Mouse (Mus musculus) forebrain, embryonic 11.5 days (tissue): ENCODE results near the gene Fabp2. TPM values are rescaled to one million over a fixed set of nuclear protein-coding genes. Genes with fewer than 3 reads are reported as not detected.

Source experiments
- ATAC-seq: fragments of 200-750 bp; cut with Nextera tagmentation; replicated peaks from 2 replicates; pipeline ENCODE4 v1.8.0; 2017; ENCODE audit warnings: moderate TSS enrichment; ENCODE audit not compliant: low FRiP score
- DNase-seq: peaks from one replicate; pipeline ENCODE4 v3.0.0-alpha.2; 2017; ENCODE audit warnings: low spot score
- H3K27ac ChIP-seq: fragments of 300-500 bp; sonication (generic); 2 replicates; pipeline ENCODE4 v1.5.1; 2014; ENCODE audit warnings: low read depth, low read length
- H3K27me3 ChIP-seq: fragments of 300-500 bp; sonication (generic); 2 replicates; pipeline ENCODE4 v1.6.1; 2014; ENCODE audit warnings: mild to moderate bottlenecking, low read length, mixed read lengths; ENCODE audit not compliant: control insufficient read depth, insufficient read depth
- H3K36me3 ChIP-seq: fragments of 300-500 bp; sonication (generic); 2 replicates; pipeline ENCODE4 v1.6.1; 2014; ENCODE audit warnings: mild to moderate bottlenecking, low read length, moderate library complexity, mixed read lengths; ENCODE audit not compliant: control insufficient read depth, insufficient read depth
- H3K4me1 ChIP-seq: fragments of 300-500 bp; sonication (generic); replicated peaks from 2 replicates; pipeline ENCODE4 v1.6.1; 2014; ENCODE audit warnings: low read length, mixed read lengths; ENCODE audit not compliant: control insufficient read depth, insufficient read depth
- H3K4me2 ChIP-seq: fragments of 300-500 bp; sonication (generic); 2 replicates; pipeline ENCODE4 v1.6.1; 2014; ENCODE audit warnings: low read depth, mild to moderate bottlenecking, low read length, moderate library complexity, mixed read lengths; ENCODE audit not compliant: severe bottlenecking
- H3K4me3 ChIP-seq: fragments of 300-500 bp; sonication (generic); 2 replicates; pipeline ENCODE4 v1.5.1; 2014; ENCODE audit warnings: low read depth, low read length
- H3K9ac ChIP-seq: fragments of 300-500 bp; sonication (generic); 2 replicates; pipeline ENCODE4 v1.6.1; 2014; ENCODE audit warnings: low read length
- H3K9me3 ChIP-seq: fragments of 300-500 bp; sonication (generic); 2 replicates; pipeline ENCODE4 v1.6.1; 2016; ENCODE audit warnings: low read length, mixed read lengths; ENCODE audit not compliant: control insufficient read depth
- WGBS: fragments of 180-500 bp; shearing (Covaris S2); extraction: QIAGEN DNeasy Blood & Tissue Kit; methylation state at CpG from one replicate; pipeline ENCODE4 v1.1.7; 2014; 5-methylcytosine and 5-hydroxymethylcytosine counted together
- polyA plus RNA-seq: library from polyadenylated mRNA; unstranded; fragments of >200 nt; fragmentation: Nextera tagmentation; extraction: Ambion mirVana; gene quantifications from 2 replicates; pipeline ENCODE4 v1.2.1, GENCODE M21; 2014

Gene Fabp2
- polyA plus RNA-seq, 1 experiment from 2014 or later, result not detected

DNA sequence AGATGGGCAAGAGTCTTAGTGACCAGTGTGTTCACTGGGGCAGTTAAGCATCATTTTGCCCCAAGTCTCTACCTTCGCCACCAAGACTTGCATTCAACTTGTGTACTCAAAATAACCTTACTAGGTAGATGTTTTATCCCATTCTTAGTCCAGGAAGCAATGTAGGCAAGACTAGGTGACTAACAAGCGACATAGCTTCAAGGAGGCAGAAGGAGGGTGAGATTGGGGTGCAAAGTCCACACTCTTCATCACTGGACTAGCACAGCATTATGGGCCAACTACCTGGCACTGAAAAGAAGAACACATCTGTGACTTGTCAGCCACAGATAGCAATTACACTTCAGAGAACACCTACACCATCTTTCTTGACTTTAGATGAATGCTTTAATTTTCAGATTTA, 18.0 kb upstream of the Fabp2 start:
- 87% methylated on average over 2 of the region's 2 CpGs for WGBS
- Histone ChIP-seq H3K9me3 (no peaks in the 10 kb centered on the region), H3K27ac (no peak overlapping the region), H3K4me2 (no peak overlapping the region), H3K36me3 (no peaks in the 10 kb centered on the region), H3K4me1 (no peaks in the 10 kb centered on the region), H3K27me3 (no peaks in the 10 kb centered on the region), H3K4me3 (no peak overlapping the region), H3K9ac (no peak overlapping the region)
- ATAC-seq, result no peak
- no peak for DNase-seq

DNA sequence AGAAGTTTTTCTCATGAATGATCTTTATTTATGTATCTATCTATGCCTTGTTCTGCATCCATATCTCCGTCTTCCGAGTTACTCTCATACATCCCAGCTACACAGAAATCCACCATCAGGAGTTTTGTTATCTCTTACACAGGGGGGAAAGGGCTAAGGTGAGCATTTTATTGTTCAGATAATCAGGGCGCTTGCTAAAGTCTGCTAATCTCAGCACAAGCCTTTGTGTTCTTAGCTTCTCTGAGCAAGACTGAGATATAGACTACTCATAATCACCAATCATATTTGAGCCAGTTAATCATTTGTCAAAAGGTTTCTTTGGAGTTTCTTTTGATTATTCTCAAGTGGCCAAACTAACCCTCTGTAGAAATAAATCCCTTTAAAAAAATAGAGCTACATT, 17.3 kb upstream of the Fabp2 start:
- H3K36me3 ChIP-seq, result no peaks in the 10 kb centered on the region
- H3K27me3 ChIP-seq, result no peaks in the 10 kb centered on the region
- DNase-seq (no peak), ATAC-seq (no peak)
- no peak overlapping the region for H3K4me2 ChIP-seq
- WGBS, result 86% methylated on average over 3 of the region's 3 CpGs
- H3K4me1 ChIP-seq, result no peaks in the 10 kb centered on the region
- H3K4me3 ChIP-seq, result no peak overlapping the region
- no peaks in the 10 kb centered on the region for H3K9me3 ChIP-seq
- no peak overlapping the region for H3K27ac ChIP-seq
- H3K9ac ChIP-seq, result no peak overlapping the region

DNA sequence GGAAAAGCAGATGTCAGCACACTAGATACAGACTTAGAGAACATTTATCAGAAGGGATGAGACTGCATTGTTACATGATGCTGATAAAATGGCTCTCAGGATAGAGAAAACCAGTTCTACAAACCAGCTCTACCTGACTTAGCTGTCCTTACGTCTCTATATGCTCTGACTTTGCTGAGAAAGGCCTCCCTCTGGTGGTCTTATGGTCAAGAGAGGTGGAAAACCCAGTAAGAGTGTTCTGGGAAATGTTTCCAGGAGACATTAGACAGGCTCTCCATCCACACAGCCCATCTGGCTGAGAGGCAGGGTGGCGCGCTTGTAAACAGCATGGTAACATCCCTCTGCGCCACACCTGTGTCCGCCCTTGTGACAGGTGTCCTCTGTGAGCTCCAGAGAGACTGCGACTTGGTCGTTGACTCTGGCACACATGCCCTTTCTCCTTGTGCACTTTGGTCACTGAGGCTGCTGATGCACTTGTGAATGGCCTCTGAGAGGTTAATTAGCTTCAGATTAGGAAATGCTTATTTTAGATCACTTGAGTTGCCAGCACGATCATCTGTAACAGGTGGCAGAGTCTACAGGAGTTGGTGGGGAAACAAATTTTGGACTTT, 16.1 kb upstream of the Fabp2 start:
- H3K4me3 ChIP-seq, result no peak overlapping the region
- ATAC-seq (no peak), DNase-seq (no peak)
- no peaks in the 10 kb centered on the region for H3K36me3 ChIP-seq
- H3K9ac ChIP-seq, result no peak overlapping the region
- no peak overlapping the region for H3K4me2 ChIP-seq
- no peaks in the 10 kb centered on the region for H3K9me3 ChIP-seq
- H3K27me3 ChIP-seq, result no peaks in the 10 kb centered on the region
- H3K4me1 ChIP-seq, result no peaks in the 10 kb centered on the region
- WGBS, result 88% methylated on average over 8 of the region's 8 CpGs
- no peak overlapping the region for H3K27ac ChIP-seq

DNA sequence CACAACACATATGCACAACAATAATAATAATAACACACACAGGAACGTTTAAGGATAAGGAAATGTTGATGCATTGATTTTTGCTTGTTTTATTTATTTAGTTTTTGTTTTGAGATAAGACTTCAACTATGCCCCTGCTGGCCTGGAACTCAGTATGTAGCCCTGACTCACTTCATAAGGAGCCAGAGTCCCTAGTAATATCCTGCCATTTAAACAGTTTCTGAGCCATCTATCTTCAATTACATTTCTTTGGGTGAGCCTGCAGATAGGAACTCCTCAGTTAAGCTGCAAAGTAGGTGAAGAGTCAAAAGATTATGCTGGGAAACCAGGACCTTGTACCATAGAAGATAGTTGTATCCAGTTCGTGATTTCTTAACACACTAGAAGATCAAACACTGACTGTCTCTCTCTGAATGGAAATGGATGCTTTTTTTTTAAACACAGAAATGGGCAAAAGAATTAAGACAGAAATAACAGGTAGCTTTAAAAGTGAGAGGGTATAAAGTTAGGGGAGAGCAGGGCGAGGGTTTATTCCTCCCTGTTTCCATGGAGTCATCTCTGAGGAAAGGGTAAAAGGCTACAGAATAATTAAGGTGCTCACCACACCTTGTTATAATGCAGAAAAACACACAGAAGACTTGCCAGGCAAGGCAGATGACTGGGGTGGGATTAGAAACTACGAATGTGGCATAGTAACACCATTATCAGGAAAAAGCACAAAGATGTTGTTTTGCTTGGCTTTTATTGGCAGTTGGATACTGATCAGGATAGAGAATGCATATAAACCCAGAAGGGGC, 7.2 kb upstream of the Fabp2 start:
- 77% methylated on average over 4 of the region's 4 CpGs for WGBS
- Histone ChIP-seq H3K4me3 (no peak overlapping the region), H3K4me1 (no peaks in the 10 kb centered on the region), H3K9ac (no peak overlapping the region), H3K27me3 (no peaks in the 10 kb centered on the region), H3K9me3 (no peaks in the 10 kb centered on the region), H3K27ac (no peak overlapping the region), H3K36me3 (no peaks in the 10 kb centered on the region), H3K4me2 (no peak overlapping the region)
- DNase-seq (no peak), ATAC-seq (no peak)

DNA sequence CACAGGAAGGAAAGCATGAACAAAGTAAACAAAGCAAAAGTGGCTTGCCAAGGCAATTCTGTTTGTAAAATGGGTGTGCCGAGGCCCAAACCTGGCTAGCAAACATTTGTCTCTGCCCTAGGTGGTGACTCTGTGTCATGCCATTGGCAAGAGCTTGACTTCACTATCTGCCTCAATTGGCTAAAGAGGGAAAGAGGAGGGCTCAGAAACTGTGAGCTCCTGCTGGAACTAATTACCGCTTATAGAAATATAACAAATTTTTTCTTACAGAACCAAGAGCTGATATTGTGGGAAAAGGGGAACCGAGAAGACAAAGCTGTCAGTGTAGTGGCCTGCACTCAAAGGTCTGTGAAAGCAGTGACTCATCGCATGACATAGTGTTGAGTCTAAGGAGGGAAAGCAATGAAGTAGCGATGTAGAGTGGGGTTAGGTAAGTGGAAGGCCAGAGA, 6.5 kb upstream of the Fabp2 start:
- DNase-seq (no peak), ATAC-seq (no peak)
- WGBS, result 93% methylated on average over 5 of the region's 5 CpGs
- Histone ChIP-seq H3K27me3 (no peaks in the 10 kb centered on the region), H3K4me1 (no peaks in the 10 kb centered on the region), H3K27ac (no peak overlapping the region), H3K9ac (no peak overlapping the region), H3K9me3 (no peaks in the 10 kb centered on the region), H3K4me2 (no peak overlapping the region), H3K36me3 (no peaks in the 10 kb centered on the region), H3K4me3 (no peak overlapping the region)

DNA sequence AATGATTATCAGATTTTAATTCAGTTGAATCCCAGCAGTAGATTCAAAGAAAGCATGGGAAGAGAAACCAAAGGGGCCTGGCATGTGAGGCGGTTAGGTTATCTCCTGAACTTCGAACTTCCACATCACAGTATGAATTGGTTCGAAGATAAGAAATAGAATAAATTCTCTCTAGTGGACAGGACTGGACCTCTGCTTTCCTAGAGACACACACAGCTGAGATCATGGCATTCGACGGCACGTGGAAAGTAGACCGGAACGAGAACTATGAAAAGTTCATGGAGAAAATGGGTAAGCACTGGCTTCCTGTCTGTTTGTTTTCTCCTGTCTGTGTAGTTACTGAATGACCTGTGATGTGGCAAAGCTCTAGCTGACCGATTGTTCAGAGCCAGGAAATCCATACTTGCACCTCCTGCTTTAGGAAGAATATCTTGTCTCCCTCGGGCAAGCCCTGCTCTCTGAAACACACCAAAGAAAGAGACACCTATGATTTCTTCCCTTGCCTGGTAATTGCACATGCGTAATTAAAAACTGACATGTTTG, 388 bp downstream of the Fabp2 start:
- H3K36me3 ChIP-seq, result no peaks in the 10 kb centered on the region
- no peak overlapping the region for H3K9ac ChIP-seq
- no peak overlapping the region for H3K4me3 ChIP-seq
- no peak overlapping the region for H3K27ac ChIP-seq
- no peak overlapping the region for H3K4me2 ChIP-seq
- ATAC-seq (no peak), DNase-seq (no peak)
- H3K4me1 ChIP-seq, result no peaks in the 10 kb centered on the region
- no peaks in the 10 kb centered on the region for H3K27me3 ChIP-seq
- 91% methylated on average over 11 of the region's 11 CpGs for WGBS
- no peaks in the 10 kb centered on the region for H3K9me3 ChIP-seq

DNA sequence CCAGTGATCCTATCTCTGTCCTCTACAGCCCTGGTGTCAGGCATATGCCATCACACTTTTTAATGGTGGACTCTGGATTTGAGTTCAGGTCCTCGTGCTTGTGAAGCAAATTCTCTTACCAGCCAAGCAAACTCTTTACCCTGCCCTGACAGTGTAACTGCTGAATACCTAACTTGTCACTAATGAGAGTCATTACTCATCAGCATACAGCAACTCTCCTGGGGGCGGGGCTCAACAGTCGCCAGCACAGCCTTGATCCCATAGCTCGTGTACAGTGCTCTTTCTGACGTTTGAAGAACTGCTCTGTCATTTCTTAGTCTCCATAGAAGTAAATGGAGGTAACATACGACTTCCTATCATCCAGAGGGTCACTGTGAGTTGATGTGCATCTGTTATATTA, 3.4 kb downstream of the Fabp2 start:
- Histone ChIP-seq H3K27ac (no peak overlapping the region), H3K9me3 (no peaks in the 10 kb centered on the region), H3K9ac (no peak overlapping the region), H3K36me3 (no peaks in the 10 kb centered on the region), H3K4me3 (no peak overlapping the region), H3K4me1 (no peaks in the 10 kb centered on the region), H3K27me3 (no peaks in the 10 kb centered on the region), H3K4me2 (no peak overlapping the region)
- WGBS, result 65% methylated on average over 6 of the region's 6 CpGs
- ATAC-seq, result no peak
- no peak for DNase-seq

DNA sequence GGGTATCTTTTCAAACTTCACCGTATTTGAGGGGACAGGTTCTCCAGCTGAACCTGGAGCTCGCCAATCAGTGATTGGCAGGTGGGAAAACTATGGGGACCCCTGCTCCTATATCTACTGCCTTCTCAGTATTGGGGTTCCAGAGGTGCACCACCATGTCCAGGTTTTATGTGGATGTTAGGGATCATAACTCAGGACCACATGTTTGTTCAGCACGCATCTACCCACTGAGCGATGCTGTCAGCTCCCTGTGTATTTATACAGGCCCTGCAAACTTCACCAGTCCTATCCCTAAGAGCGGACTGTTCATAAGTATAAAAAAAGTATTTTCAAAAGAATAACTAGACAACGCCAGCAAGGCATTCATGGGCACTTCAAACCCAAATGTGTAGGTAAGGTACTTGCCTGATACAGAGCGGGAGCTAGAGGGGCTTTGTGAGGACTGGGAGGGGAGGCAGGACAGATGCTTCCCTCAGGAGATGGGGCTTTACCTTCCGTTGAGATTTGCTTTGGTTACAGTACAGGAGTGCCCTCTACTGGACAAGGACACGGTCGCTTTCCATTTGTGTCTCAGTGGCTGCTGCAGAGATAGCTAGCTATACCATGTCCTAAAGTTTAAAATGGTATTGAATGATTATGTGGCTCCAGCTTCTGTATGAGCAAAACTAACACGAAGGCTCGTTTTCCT, 9.0 kb downstream of the Fabp2 start:
- Histone ChIP-seq H3K4me1 (no peaks in the 10 kb centered on the region), H3K9ac (no peak overlapping the region), H3K36me3 (no peaks in the 10 kb centered on the region), H3K27me3 (no peaks in the 10 kb centered on the region), H3K4me3 (no peak overlapping the region), H3K4me2 (no peak overlapping the region), H3K9me3 (no peaks in the 10 kb centered on the region), H3K27ac (no peak overlapping the region)
- DNase-seq (peak; percentile 71), ATAC-seq (peak; percentile 83)
- WGBS, result 43% methylated on average over 12 of the region's 12 CpGs
